Mouse (Mus musculus): ENCODE data around the gene Atp5d. TPM values are rescaled to one million over a fixed set of nuclear protein-coding genes. Genes with fewer than 3 reads are reported as not detected.

Atp5d gene
- total RNA-seq, 1 experiment, result 226 TPM

- in situ Hi-C loops (cut with MboI; ENCODE audit: low sequenced_read_pairs in 2 of 2, unreplicated experiment in 2 of 2), result no loop called here
- Histone ChIP-seq H3K9me3 (ENCODE audit: control insufficient read depth, insufficient read depth, low read depth, low read length) (no peaks in the 10 kb centered on the region), H3K9ac (ENCODE audit: insufficient read depth, low read depth, low read length, poor library complexity, severe bottlenecking) (no peak overlapping the region), H3K36me3 (ENCODE audit: control insufficient read depth, insufficient read depth, low read length, poor library complexity, severe bottlenecking) (peaks cover 48% of the 10 kb centered on the region), H3K4me3 (ENCODE audit: insufficient read depth in 1 of 2, low read depth in 1 of 2, low read length in 2 of 2, poor library complexity in 1 of 2, severe bottlenecking in 1 of 2) (no peak overlapping the region), H3K4me1 (ENCODE audit: control insufficient read depth in 2 of 2, insufficient read depth in 2 of 2, low read length in 2 of 2, poor library complexity in 1 of 2) (peaks cover under 1 to 40% of the 10 kb centered on the region in 2 experiments; a peak in 3 of 4 replicates), H3K27ac (ENCODE audit: insufficient read depth, low read depth, low read length, poor library complexity, severe bottlenecking) (no peak overlapping the region)
- DNase-seq (ENCODE audit: low read depth, low spot score), result no peak
- no peak for TF ChIP-seq ZC3H11A (IDR thresholded peaks at IDR 0.05; ENCODE audit: borderline replicate concordance, low read depth, low read length)
Observed at GRCm38 (mm10) chr10:80156752-80157053, 18.3 kb downstream of the Atp5d start.

GRCm38 (mm10) chr10:80157141-80157929 lies 18.9 kb downstream of the Atp5d start:
- TF ChIP-seq ZNF384 (IDR thresholded peaks at IDR 0.05; ENCODE audit: low read depth, low read length) (no peak), HCFC1 (IDR thresholded peaks at IDR 0.05; ENCODE audit: borderline replicate concordance, insufficient read depth, low read length) (no peak), ZC3H11A (IDR thresholded peaks at IDR 0.05; ENCODE audit: borderline replicate concordance, low read depth, low read length) (no peak), MAFK (IDR thresholded peaks at IDR 0.05; ENCODE audit: insufficient read depth, low read depth, low read length) (no peak), CHD2 (IDR thresholded peaks at IDR 0.05; ENCODE audit: low read depth, low read length) (no peak)
- Histone ChIP-seq H3K4me1 (ENCODE audit: control insufficient read depth in 2 of 2, insufficient read depth in 2 of 2, low read length in 2 of 2, poor library complexity in 1 of 2) (peaks cover 4 to 37% of the 10 kb centered on the region in 2 experiments), H3K9ac (ENCODE audit: insufficient read depth, low read depth, low read length, poor library complexity, severe bottlenecking) (no peak overlapping the region), H3K4me3 (ENCODE audit: insufficient read depth in 1 of 2, low read depth in 1 of 2, low read length in 2 of 2, poor library complexity in 1 of 2, severe bottlenecking in 1 of 2) (no peak overlapping the region), H3K9me3 (ENCODE audit: control insufficient read depth, insufficient read depth, low read depth, low read length) (no peaks in the 10 kb centered on the region), H3K27ac (ENCODE audit: insufficient read depth, low read depth, low read length, poor library complexity, severe bottlenecking) (no peak overlapping the region; the same call in 1 of the 2 replicates), H3K36me3 (ENCODE audit: control insufficient read depth, insufficient read depth, low read length, poor library complexity, severe bottlenecking) (peaks cover 41% of the 10 kb centered on the region)
- in situ Hi-C loops (cut with MboI; ENCODE audit: low sequenced_read_pairs in 2 of 2, unreplicated experiment in 2 of 2), result no loop called here
- no peak for DNase-seq (ENCODE audit: low read depth, low spot score)

- Histone ChIP-seq H3K4me1 (ENCODE audit: control insufficient read depth in 2 of 2, insufficient read depth in 2 of 2, low read length in 2 of 2, poor library complexity in 1 of 2) (peaks cover 4 to 35% of the 10 kb centered on the region in 2 experiments), H3K9me3 (ENCODE audit: control insufficient read depth, insufficient read depth, low read depth, low read length) (no peaks in the 10 kb centered on the region), H3K36me3 (ENCODE audit: control insufficient read depth, insufficient read depth, low read length, poor library complexity, severe bottlenecking) (peaks cover 37% of the 10 kb centered on the region), H3K27ac (ENCODE audit: insufficient read depth, low read depth, low read length, poor library complexity, severe bottlenecking) (peak overlapping the region; percentile 88), H3K4me3 (ENCODE audit: insufficient read depth in 1 of 2, low read depth in 1 of 2, low read length in 2 of 2, poor library complexity in 1 of 2, severe bottlenecking in 1 of 2) (no peak overlapping the region), H3K9ac (ENCODE audit: insufficient read depth, low read depth, low read length, poor library complexity, severe bottlenecking) (peak overlapping the region; percentile 41)
- DNase-seq (ENCODE audit: low read depth, low spot score), result no peak
- in situ Hi-C loops (cut with MboI; ENCODE audit: low sequenced_read_pairs in 2 of 2, unreplicated experiment in 2 of 2), result no loop called here
- TF ChIP-seq ZC3H11A (IDR thresholded peaks at IDR 0.05; ENCODE audit: borderline replicate concordance, low read depth, low read length), result no peak
- no peak for TF ChIP-seq MAFK (IDR thresholded peaks at IDR 0.05; ENCODE audit: insufficient read depth, low read depth, low read length)
- no peak for TF ChIP-seq HCFC1 (IDR thresholded peaks at IDR 0.05; ENCODE audit: borderline replicate concordance, insufficient read depth, low read length)
- TF ChIP-seq CHD2 (IDR thresholded peaks at IDR 0.05; ENCODE audit: low read depth, low read length), result no peak
- no peak for TF ChIP-seq ZNF384 (IDR thresholded peaks at IDR 0.05; ENCODE audit: low read depth, low read length)
Observed at GRCm38 (mm10) chr10:80158307-80158986, 20.0 kb downstream of the Atp5d start.

GRCm38 (mm10) chr10:80159021-80159560 lies 20.7 kb downstream of the Atp5d start:
- Histone ChIP-seq H3K4me3 (ENCODE audit: insufficient read depth in 1 of 2, low read depth in 1 of 2, low read length in 2 of 2, poor library complexity in 1 of 2, severe bottlenecking in 1 of 2) (peak overlapping the region; percentile 40), H3K36me3 (ENCODE audit: control insufficient read depth, insufficient read depth, low read length, poor library complexity, severe bottlenecking) (peaks cover 31% of the 10 kb centered on the region), H3K4me1 (ENCODE audit: control insufficient read depth in 2 of 2, insufficient read depth in 2 of 2, low read length in 2 of 2, poor library complexity in 1 of 2) (peaks cover 4 to 40% of the 10 kb centered on the region in 2 experiments), H3K27ac (ENCODE audit: insufficient read depth, low read depth, low read length, poor library complexity, severe bottlenecking) (peak overlapping the region; percentile 88), H3K9ac (ENCODE audit: insufficient read depth, low read depth, low read length, poor library complexity, severe bottlenecking) (peak overlapping the region; percentile 41; the same call in 1 of the 2 replicates), H3K9me3 (ENCODE audit: control insufficient read depth, insufficient read depth, low read depth, low read length) (no peaks in the 10 kb centered on the region)
- no peak for TF ChIP-seq ZC3H11A (IDR thresholded peaks at IDR 0.05; ENCODE audit: borderline replicate concordance, low read depth, low read length)
- TF ChIP-seq ZNF384 (IDR thresholded peaks at IDR 0.05; ENCODE audit: low read depth, low read length), result no peak
- TF ChIP-seq CHD2 (IDR thresholded peaks at IDR 0.05; ENCODE audit: low read depth, low read length), result no peak
- no peak for TF ChIP-seq MAFK (IDR thresholded peaks at IDR 0.05; ENCODE audit: insufficient read depth, low read depth, low read length)
- no peak for TF ChIP-seq HCFC1 (IDR thresholded peaks at IDR 0.05; ENCODE audit: borderline replicate concordance, insufficient read depth, low read length)
- in situ Hi-C loops (cut with MboI; ENCODE audit: low sequenced_read_pairs in 2 of 2, unreplicated experiment in 2 of 2), result no loop called here
- DNase-seq (ENCODE audit: low read depth, low spot score), result no peak
